Mouse (Mus musculus): ENCODE measurements at regions not wholly inside any gene's neighbourhood (a gene's known extent, or its start where the extent isn't known, plus 50 kb on each side); places are given as distances from the start of the nearest gene placed in this dataset.

DNA sequence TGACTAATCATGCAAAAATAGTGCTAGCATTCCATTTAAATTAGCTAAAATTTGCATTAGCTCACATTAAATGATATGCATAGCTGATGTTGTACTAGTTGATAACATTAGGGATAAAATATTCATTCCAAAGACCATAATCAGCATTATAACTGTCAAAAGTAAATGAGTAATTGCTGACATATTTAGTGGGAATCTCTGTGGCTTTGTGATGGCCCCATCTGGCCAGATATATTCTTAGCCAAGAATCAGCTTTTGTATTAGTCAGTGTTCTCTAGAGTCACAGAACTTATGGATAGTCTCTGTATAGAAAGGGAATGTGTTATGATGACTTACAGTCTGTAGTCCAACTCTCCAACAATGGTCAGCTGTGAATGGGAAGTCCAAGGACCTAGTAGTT, 171.2 kb downstream of the Gria2 start:
- DNase-seq (ENCODE audit: inconsistent age in 2 of 2, low spot score in 1 of 2): no peak

DNA sequence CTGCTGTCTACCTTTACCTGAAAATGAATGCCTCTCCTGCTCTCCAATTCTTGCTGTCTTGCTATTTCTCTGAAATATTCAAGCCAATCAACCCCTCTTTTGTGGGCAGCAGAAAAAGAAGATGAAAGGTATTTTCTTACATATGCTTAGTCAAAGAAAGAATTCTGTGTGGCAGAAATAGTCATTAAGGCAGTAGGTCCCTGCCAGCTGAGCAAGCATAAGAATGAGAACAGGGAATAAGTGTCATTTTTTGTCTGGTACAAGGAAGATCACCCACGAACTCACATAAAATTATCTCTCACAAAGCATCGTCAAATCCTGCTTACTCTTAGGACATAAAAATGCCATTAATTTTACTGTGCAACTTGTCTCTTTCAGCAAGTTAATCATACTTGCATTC, 192.2 kb downstream of the Gria2 start:
- DNase-seq (ENCODE audit: inconsistent age in 2 of 2, low spot score in 1 of 2): no peak

DNA sequence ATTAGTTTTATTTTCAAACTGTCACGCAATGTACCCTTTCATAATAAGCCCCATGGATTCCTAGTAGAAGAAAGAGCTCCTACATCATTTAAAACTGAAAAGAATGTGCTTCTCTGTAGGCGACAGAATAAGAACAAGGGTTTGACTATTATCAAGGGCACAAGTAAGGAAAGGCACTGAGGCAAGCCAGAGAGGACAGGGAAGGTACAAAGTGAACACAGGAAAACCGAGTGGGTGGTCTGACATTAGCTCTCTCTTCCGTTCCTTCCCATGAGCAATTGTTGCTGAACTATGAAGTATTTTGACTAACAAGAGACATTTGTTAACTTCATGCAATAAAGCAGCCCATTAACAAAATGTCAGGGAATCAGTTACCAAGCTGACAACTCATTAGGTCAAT, 194.2 kb downstream of the Gria2 start:
- no peak for DNase-seq (ENCODE audit: inconsistent age in 2 of 2, low spot score in 1 of 2)

DNA sequence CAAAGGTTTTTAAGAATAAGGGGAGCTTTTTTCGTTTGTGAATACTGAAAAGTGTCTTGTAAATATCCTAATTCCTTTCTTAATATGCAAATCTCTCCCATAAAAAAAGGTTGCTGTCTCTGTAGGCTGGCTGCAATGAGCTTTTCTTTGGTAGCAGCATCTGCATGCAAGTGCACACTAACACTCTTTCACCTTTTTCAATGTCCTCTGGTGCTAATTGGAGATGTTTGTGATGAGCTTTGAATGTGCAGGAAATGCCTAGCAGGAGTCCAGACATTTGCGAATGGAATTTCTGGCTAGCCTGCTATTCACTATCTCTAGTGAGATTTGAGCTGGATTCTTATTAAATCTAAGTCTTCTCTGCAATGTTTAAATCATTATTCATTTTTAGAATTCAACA, 194.8 kb downstream of the Gria2 start:
- DNase-seq (ENCODE audit: inconsistent age in 2 of 2, low spot score in 1 of 2): no peak

DNA sequence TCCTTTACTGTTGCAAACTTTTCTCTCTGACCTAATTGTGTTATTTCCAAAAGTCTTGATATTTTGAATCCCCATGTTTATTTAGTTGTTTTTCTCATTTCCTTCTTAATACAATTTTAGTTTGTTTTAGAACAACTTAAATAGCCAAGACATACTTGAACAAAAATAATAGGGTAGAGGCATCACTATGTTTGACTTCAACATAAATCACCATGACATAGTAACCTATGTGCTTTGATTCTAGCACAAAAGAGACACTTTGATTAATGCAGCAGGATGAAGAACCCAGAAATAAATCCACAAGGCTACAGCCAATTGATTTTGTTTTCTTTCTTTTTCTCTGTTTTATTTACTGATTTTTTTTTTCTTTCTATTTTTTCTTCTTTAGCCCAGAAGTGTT, 205.1 kb downstream of the Gria2 start:
- DNase-seq (ENCODE audit: inconsistent age in 2 of 2, low spot score in 1 of 2): no peak

DNA sequence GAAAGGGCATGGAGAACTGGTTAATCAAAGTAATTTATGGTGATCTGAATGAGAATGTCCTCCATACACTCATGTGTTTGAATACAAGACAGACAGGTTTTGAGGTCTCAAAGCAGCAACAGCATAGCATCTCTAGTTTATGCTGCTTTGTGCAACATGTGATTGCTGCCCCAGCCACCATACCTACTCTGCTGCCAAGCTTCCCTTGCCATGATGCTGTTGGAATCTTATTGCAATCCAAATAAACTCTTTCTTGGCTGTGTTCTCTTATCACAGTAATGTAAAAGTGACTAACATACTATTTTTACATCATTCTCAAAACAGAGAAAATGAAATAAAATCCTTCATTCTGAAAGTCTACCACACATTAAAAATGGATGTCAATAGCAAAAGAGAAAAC, 235.1 kb downstream of the Gria2 start:
- DNase-seq (ENCODE audit: inconsistent age in 2 of 2, low spot score in 1 of 2): no peak

DNA sequence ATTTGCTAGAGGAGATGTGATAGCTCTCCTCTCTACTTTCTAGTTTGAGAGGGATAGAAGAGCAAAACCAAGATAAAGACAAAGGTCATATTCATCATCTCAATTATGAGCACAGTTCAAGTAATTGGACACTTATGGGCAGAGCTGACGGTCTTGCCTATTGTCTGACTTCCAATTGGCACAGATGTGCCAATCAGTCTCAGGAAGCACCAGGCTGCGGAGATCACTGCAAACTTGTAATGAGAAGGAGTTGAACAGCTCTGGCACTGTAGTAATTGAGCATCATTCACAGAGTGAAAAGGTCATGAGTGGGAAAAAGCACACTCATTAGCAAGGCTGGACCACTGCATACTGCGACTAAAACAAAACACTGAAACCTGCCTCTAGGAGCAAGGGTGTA, 236.4 kb downstream of the Gria2 start:
- DNase-seq (ENCODE audit: inconsistent age in 2 of 2, low spot score in 1 of 2): no peak

DNA sequence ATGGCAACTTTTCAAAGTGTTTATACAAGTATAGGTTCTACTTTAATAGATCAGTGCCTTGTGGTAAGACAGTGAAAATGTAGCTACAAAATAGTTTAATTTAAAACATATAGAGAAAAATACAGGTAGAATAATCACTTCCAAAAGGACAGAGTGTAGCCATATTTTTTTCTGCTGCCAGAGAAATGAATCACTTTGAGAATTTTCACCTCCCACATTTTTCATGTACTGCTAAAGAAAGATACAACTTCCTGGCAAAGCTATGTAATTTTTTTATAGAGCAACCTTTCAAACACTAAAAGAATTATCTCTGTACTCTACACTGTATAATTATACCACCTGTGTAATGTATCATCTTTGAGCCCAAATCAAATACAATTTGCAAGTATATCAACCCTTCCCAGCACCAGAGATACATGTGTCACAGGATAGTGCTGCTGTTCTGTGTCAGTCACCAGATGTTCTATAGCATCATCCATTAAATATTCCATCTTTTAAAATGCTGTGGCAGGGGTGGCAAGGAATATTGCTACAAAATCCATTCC, 256.4 kb downstream of the Gria2 start:
- DNase-seq (ENCODE audit: inconsistent age in 2 of 2, low spot score in 1 of 2): no peak

DNA sequence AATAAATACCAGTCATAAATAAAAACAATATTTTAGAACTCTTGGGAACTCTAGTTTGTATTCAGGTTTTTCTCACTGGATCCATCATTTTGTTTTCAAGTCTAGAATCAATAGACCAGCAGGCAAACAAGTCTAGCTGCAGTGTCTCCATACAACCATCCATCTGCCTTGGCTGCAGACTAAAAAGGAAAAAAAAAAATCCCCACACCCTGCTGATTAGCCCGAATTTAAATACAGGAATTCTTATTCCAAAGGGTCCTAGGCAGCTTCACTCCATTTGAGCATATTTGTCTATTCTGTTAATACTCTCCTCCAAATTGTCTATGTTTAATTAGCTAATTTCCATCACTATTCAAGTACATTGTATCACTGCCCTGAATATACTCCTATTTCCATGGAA, 258.9 kb downstream of the Gria2 start:
- no peak for DNase-seq (ENCODE audit: inconsistent age in 2 of 2, low spot score in 1 of 2)

DNA sequence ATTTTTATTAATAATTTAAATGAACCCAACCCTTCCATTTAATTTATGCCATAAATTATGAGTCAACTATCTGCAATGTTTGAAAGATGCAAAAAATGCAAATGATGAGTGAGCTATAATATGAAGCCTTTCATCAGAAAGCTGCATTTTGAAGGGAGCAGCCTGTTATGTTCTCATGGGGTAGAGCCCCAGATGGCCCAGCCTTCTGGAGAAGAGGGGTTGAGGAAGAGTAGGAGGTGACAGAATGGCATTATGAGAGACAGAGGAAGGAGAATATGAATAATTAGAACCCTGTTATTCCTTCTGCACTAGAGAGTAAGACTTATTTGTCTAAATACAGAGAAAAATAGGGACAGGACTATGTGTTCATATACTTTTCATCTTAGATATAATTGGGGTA, 261.3 kb downstream of the Gria2 start:
- no peak for DNase-seq (ENCODE audit: inconsistent age in 2 of 2, low spot score in 1 of 2)

DNA sequence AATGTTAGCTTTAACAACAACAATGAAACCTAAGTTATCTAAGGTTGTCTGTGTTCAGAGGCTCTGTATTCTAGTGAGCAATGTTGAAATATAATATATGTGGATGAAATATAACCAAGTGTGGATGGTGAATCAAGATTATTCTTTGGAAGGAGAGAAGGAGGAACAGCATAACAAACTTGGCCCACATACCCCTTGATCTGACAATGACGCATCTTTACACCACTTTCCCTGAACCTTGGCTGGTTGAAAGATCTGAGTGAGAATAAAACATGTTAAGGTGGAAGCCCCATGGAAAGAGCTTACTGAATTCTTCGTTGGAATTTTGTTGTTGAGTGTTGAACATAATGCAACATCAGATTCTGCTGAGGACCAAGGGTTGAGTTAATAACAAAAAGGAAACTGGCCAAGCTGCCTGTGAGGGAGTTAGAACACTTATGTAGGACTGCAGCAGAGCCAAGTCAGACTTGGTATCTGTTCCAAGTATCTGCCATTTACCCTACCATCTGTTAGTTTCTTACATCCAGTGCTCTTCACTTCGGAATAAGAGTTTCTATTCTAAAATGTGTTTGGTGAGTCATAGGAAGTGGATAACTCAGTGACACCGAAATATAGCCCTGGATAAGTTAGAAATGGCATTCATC, 268.8 kb downstream of the Gria2 start:
- DNase-seq (ENCODE audit: inconsistent age in 2 of 2, low spot score in 1 of 2): no peak

DNA sequence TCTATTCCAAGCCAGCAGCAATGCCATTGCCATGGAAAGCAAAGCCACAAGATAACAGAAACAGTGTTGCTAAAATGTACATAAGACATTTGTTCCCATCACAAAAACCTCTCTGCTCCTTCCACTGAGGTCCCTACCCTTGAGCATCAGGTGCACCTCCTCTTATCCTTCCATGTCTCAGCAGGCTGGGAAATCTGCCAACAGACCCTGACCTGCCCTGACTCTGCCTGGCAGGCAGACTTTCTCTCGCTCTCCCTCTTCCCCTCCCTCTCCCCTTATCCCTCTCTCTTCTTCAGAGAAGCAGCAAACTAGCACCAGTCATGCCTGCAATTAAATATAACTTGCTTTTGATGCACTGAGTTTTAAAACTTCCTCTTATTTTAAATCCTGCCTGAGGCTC, 288.6 kb downstream of the Gria2 start:
- peak; percentile 29 to 76 for DNase-seq (ENCODE audit: inconsistent age in 2 of 2, low spot score in 1 of 2)

DNA sequence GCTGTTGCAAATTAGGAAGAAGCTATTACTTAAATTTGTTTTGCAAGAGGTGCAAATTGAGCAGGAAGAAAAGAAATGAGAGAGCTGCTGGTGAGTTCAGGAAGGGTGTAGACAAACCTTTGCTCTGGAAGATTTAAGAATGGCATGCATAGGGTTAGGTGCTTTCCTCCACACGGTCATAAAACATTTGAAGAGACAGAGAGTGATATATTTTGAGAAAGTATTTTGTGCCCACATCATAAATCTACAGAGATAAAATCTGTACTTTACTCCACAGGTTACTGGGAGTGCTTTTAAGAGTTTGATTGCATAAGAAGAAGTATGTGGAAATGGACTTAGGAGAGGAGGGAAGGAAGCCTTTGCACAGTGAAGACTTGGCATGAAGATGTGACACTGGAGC, 293.4 kb downstream of the Gria2 start:
- no peak for DNase-seq (ENCODE audit: inconsistent age in 2 of 2, low spot score in 1 of 2)

DNA sequence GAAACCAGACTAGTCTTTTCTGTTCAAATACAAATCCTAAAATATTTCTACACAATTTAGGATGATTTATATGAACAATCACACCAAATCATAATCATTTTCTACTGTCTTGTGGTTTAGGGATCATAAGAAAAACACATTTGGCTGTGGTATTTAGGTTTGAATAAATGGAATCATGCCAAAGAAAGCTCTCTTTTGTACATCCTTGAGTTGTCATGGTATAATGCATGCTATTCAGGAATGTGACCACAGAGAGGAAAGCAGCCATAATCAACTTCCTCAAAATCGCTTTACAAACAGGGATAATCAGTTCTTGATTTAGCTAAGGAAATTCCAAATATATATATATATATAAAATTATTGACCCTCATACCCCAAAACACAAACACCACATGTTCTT, 295.9 kb downstream of the Gria2 start:
- no peak for DNase-seq (ENCODE audit: inconsistent age in 2 of 2, low spot score in 1 of 2)

DNA sequence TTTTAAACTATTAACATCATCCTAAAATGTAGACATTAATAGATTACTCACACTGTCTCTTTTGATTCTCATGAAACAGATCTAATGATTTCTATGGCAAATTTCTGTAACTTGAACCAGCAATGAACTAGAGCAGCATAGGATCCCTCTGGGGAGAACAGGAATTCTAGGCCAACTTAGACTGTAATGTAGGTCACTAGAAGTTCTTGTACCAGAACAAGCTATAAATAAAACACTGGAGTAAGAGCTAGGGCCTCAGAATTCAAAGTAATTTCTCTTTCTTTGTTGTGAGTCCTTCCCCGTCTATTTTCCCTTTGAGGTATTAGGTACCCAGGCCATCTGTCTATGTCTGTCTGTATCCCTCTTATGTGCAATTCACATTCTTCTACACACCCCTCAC, 301.5 kb downstream of the Gria2 start:
- peak in 1 of 2 experiments; percentile 31 for DNase-seq (ENCODE audit: inconsistent age in 2 of 2, low spot score in 1 of 2)

DNA sequence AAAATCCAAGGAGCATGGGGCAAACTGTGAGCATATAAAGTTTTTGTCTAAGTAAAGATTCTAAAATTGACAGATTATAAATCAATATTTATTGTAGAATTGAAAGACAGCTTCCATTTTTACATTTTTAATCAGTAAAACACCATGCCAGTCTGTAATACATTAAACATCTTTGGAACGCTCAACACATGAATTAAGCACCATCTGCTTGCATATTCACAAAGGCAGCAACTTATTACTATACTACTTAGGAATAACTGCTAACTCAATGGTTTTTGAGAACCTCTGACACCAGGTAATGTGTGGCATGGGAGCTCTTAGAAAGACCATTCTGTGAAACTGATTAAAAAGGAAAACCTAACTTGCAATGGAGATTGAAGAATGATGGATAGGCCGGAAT, 306.1 kb downstream of the Gria2 start:
- DNase-seq (ENCODE audit: inconsistent age in 2 of 2, low spot score in 1 of 2): no peak

DNA sequence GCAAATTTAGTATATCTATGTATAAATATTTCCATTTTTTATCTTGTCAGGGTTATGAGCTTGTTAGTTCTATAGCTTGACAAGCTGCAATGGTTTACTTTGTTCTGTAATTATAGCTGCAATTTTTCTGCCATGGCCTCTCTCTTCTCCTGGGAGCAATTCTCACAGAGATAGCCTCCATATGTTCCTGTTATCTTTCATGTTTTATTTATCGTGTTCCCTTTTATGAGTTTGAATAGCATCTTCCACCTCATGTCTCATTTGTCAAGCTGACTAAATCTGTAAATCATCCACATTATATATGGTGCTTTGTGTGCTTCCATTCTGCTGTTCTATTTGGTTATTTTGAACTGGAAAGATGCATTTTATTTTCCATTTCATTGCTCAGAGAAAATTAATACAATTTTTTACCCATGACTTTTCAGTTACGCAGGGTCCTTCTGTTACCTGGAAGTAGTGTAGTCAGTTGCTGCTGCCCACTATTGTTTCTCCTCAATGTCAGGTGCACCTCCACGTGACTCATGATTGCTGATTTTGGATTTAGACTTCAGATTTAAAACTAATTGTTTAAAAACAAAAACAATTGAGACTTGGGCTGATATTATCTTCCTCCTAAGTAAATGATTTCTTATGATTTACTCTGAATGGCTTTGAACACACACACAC, 318.3 kb downstream of the Gria2 start:
- DNase-seq (ENCODE audit: inconsistent age in 2 of 2, low spot score in 1 of 2): no peak

DNA sequence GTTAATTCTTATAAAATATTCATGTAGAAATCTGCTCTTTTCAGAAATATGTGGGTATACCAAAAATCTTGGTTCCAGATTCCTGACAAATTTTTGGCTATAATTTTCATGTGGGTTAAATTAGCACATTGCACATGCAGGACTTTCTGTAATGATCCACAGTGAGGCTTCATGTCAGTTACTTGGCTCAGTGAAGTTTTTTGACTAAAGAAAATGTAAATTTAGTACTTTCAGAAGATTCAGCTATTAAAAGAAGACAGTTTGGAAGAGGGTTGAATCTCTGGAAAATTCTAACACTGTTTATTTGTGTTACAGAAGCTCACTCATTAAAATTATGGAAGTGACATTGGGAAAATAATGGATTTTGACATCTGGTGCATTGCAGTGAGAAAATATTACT, 324.0 kb downstream of the Gria2 start:
- no peak for DNase-seq (ENCODE audit: inconsistent age in 2 of 2, low spot score in 1 of 2)

DNA sequence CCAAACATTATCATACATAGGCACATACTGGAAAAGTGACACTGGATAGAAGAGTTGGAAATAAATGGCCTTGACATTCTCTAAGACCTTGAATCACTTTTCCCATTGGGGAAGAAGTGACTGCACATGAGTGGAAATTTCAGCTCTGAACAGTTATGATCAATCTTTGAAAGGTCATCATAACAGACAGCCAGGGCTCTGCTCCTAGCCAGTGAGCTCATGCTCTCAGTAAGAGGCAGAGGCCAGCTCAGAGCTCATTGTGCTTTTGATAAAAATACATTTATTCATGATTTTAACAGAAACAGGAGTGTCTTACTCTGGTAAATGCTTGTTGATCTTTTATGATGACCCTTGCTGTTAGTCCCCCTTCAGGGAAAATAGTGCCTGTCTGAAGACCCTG, 328.9 kb downstream of the Gria2 start:
- peak; percentile 57 to 73 for DNase-seq (ENCODE audit: inconsistent age in 2 of 2, low spot score in 1 of 2)

All from adrenal gland, adult (tissue).